Comparison of ENCODE assay signal across 16 mouse cellular contexts in genomic region chr13:46407151-46407550, GRCm38 (mm10). TPM values are rescaled to one million over a fixed set of nuclear protein-coding genes. Genes with fewer than 3 reads are reported as not detected.
DNase-seq lines count a peak whose midpoint lies in the region.
"Had no signal": no experiment of that assay in that cellular context is flagged by ENCODE, and none has a peak within 500 bp of the region (broad histone marks: within the 10 kb centered on the region; RNA-seq: fewer than 3 reads in every experiment).

No protein-coding gene starts in this region.

- peak; percentile 21 for DNase-seq in adrenal gland, adult 8-10 months
- no peak for DNase-seq in adrenal gland, postnatal 4 days (ENCODE audit: low spot score in 2 of 2)
- DNase-seq in heart, postnatal 4 days, result peak; percentile 26
- no peak for DNase-seq in heart, adult 11 months
- peak; percentile 5 for DNase-seq in lung, postnatal 25 days (ENCODE audit: low spot score)
- no peak for DNase-seq in lung, adult 18-20 months
- DNase-seq in T-cell, adult 2 months (ENCODE audit: low spot score), result no peak
- DNase-seq: cerebellum, adult 11-12 months; cerebellum, postnatal 10 days; kidney, adult 18-20 months; kidney, postnatal 25 days; thymus, adult 2 months; thymus, postnatal 36 days had no signal

RNA-seq across cellular contexts. Expression of gene Rbm24, which starts 11.1 kb away (rescaled TPM):
- total RNA-seq in adrenal gland, adult 8-10 months (2022), result 10 to 100 TPM in 2 of 4 experiments, 1 to 10 TPM in 2; 6.7 to 10.8 (median 9.0) TPM
- 10 to 100 TPM in 1 of 2 experiments, 1 to 10 TPM in 1; 5.1 to 15.0 TPM for total RNA-seq in adrenal gland, postnatal 4 days (2021)
- 100 to 1,000 TPM; 262 to 288 TPM for total RNA-seq in heart, postnatal 4 days (2021)
- total RNA-seq: common myeloid progenitor, adult 5-6 weeks; megakaryocyte-erythroid progenitor cell, adult 5-6 weeks; MEL had no signal

Comparison
In these comparisons a context has a peak if more than half of its experiments do, and no peak if none do; other contexts are left out.
1. DNase-seq: peak in adrenal gland, adult 8-10 months (single experiment), heart, postnatal 4 days (single experiment) and lung, postnatal 25 days (single experiment); none in adrenal gland, postnatal 4 days (0 of 2), heart, adult 11 months (single experiment), lung, adult 18-20 months (0 of 2) and T-cell, adult 2 months (single experiment).
2. RNA of gene Rbm24, which starts 11.1 kb away (total RNA-seq): 262 to 288 TPM in heart, postnatal 4 days; 5.1 to 15.0 TPM in adrenal gland, postnatal 4 days and 6.7 to 10.8 TPM in adrenal gland, adult 8-10 months; every median in the first group is over 10 times any median in the second.